ENCODE assay signal across 16 mouse cellular contexts in genomic region chr2:96316531-96316930, GRCm38 (mm10). TPM values are rescaled to one million over a fixed set of nuclear protein-coding genes. Genes with fewer than 3 reads are reported as not detected.
DNase-seq lines count a peak whose midpoint lies in the region; ATAC-seq and TF ChIP-seq lines count a peak whose summit lies in the region.
"Had no signal": no experiment of that assay in that cellular context is flagged by ENCODE, and none has a peak within 500 bp of the region (broad histone marks: within the 10 kb centered on the region; RNA-seq: fewer than 3 reads in every experiment).

No protein-coding gene starts in this region.

- no peak overlapping the region for H3K9ac ChIP-seq in embryonic facial prominence, embryonic 11.5 days (replicated peaks; ENCODE audit: low read length)
- H3K9ac ChIP-seq in kidney, postnatal 0 days (ENCODE audit: low read depth, low read length) = no peak overlapping the region
- H3K9ac ChIP-seq: limb, embryonic 12.5 days; liver, embryonic 15.5 days; neural tube, embryonic 12.5 days had no signal

- no peaks in the 10 kb centered on the region for H3K9me3 ChIP-seq in embryonic facial prominence, embryonic 11.5 days (replicated peaks; ENCODE audit: control insufficient read depth, low read length)
- no peaks in the 10 kb centered on the region for H3K9me3 ChIP-seq in embryonic facial prominence, embryonic 10.5 days
- no peaks in the 10 kb centered on the region for H3K9me3 ChIP-seq in kidney, postnatal 0 days (replicated peaks; ENCODE audit: low read length)
- H3K9me3 ChIP-seq: limb, embryonic 12.5 days; liver, embryonic 15.5 days; neural tube, embryonic 12.5 days had no signal

- peak; percentile 54 for TF ChIP-seq CTCF in kidney, postnatal 0 days (IDR thresholded peaks at IDR 0.05; ENCODE audit: low read depth)

- no peak overlapping the region for H3K27ac ChIP-seq in embryonic facial prominence, embryonic 11.5 days (replicated peaks; ENCODE audit: low read depth, low read length)
- H3K27ac ChIP-seq in embryonic facial prominence, embryonic 10.5 days (replicated peaks) = no peak overlapping the region
- no peak overlapping the region for H3K27ac ChIP-seq in kidney, postnatal 0 days
- H3K27ac ChIP-seq: limb, embryonic 12.5 days; liver, embryonic 15.5 days; neural tube, embryonic 12.5 days had no signal

- ATAC-seq in embryonic facial prominence, embryonic 11.5 days (replicated peaks; ENCODE audit: insufficient number of reproducible peaks, low FRiP score, low TSS enrichment, low read depth) = no peak
- ATAC-seq in kidney, postnatal 0 days (replicated peaks; ENCODE audit: low FRiP score, low read depth) = no peak
- ATAC-seq: inflammation-experienced regulatory T-cells, adult 6 months had no signal

- no peaks in the 10 kb centered on the region for H3K27me3 ChIP-seq in embryonic facial prominence, embryonic 11.5 days (ENCODE audit: control insufficient read depth, insufficient read depth, low read length)
- peaks cover 7% of the 10 kb centered on the region for H3K27me3 ChIP-seq in embryonic facial prominence, embryonic 10.5 days (replicated peaks; ENCODE audit: low read depth, poor library complexity, severe bottlenecking)
- H3K27me3 ChIP-seq in kidney, postnatal 0 days (ENCODE audit: insufficient read depth, low read length) = 0 out of 2 replicates have a peak, but pooled peaks cover 2% of the 10 kb centered on the region
- H3K27me3 ChIP-seq: liver, embryonic 15.5 days; neural tube, embryonic 12.5 days had no signal

- H3K36me3 ChIP-seq in embryonic facial prominence, embryonic 11.5 days (replicated peaks; ENCODE audit: control insufficient read depth, insufficient read depth, low read depth, low read length) = no peaks in the 10 kb centered on the region
- no peaks in the 10 kb centered on the region for H3K36me3 ChIP-seq in embryonic facial prominence, embryonic 10.5 days (replicated peaks)
- no peaks in the 10 kb centered on the region for H3K36me3 ChIP-seq in kidney, postnatal 0 days (ENCODE audit: insufficient read depth, low read length)
- H3K36me3 ChIP-seq: limb, embryonic 12.5 days; liver, embryonic 15.5 days; neural tube, embryonic 12.5 days had no signal

- H3K4me1 ChIP-seq in embryonic facial prominence, embryonic 11.5 days (ENCODE audit: control insufficient read depth, insufficient read depth, low read length) = no peaks in the 10 kb centered on the region
- H3K4me1 ChIP-seq in embryonic facial prominence, embryonic 10.5 days = peaks cover 15% of the 10 kb centered on the region
- no peaks in the 10 kb centered on the region for H3K4me1 ChIP-seq in kidney, postnatal 0 days (replicated peaks; ENCODE audit: insufficient read depth, low read length)
- H3K4me1 ChIP-seq: limb, embryonic 12.5 days; liver, embryonic 15.5 days had no signal

- no peak overlapping the region for H3K4me2 ChIP-seq in embryonic facial prominence, embryonic 11.5 days (ENCODE audit: low read depth, low read length)
- no peak overlapping the region for H3K4me2 ChIP-seq in kidney, postnatal 0 days (ENCODE audit: low read length)
- H3K4me2 ChIP-seq: limb, embryonic 12.5 days; liver, embryonic 15.5 days had no signal

- peak; percentile 16 for DNase-seq in embryonic facial prominence, embryonic 11.5 days (ENCODE audit: low spot score)
- DNase-seq in embryonic facial prominence, embryonic 10.5 days (ENCODE audit: low spot score) = no peak
- DNase-seq in kidney, postnatal 0 days (ENCODE audit: low spot score) = no peak
- no peak for DNase-seq in kidney, postnatal 4 days
- DNase-seq in 3T3-L1 (ENCODE audit: low read depth, low spot score) = peak; percentile 38
- DNase-seq in adipocyte (ENCODE audit: low spot score) = peak; percentile 28
- no peak for DNase-seq in ovary, adult 18-20 months (ENCODE audit: low spot score)
- no peak for DNase-seq in urinary bladder, postnatal 10 days (ENCODE audit: low spot score)
- DNase-seq: heart, adult 18-20 months; heart, postnatal 14 days; kidney, postnatal 14 days; thymus, adult 2 months had no signal

- no peak overlapping the region for H3K4me3 ChIP-seq in embryonic facial prominence, embryonic 11.5 days (ENCODE audit: low read depth, low read length)
- no peak overlapping the region for H3K4me3 ChIP-seq in embryonic facial prominence, embryonic 10.5 days
- H3K4me3 ChIP-seq in kidney, postnatal 0 days (replicated peaks; ENCODE audit: low read depth, low read length) = no peak overlapping the region
- H3K4me3 ChIP-seq: limb, embryonic 12.5 days; liver, embryonic 15.5 days; neural tube, embryonic 12.5 days had no signal

- WGBS in embryonic facial prominence, embryonic 11.5 days = 40% methylated on average over 1 of the region's 1 CpGs
- 33% methylated on average over 1 of the region's 1 CpGs for WGBS in embryonic facial prominence, embryonic 10.5 days
- WGBS in kidney, postnatal 0 days = 36% methylated on average over 1 of the region's 1 CpGs

RNA-seq across cellular contexts. Expression of gene Lrrc4c, which starts 1.4 kb away (rescaled TPM):
- polyA plus RNA-seq in embryonic facial prominence, embryonic 11.5 days (2014; fragmentation: Nextera tagmentation; extraction: Ambion mirVana) = 1.4 and 2.2 TPM in 2 replicates
- 0.69 and 0.88 TPM in 2 replicates for polyA plus RNA-seq in embryonic facial prominence, embryonic 10.5 days (2016; fragmentation: Nextera tagmentation; extraction: Ambion mirVana)
- 1.0 and 1.2 TPM in 2 replicates for polyA plus RNA-seq in kidney, postnatal 0 days (2015; fragmentation: Nextera tagmentation; extraction: Ambion mirVana)

Comparison
In these comparisons a context has a peak if more than half of its experiments do, and no peak if none do; other contexts are left out.
1. DNase-seq: peak in embryonic facial prominence, embryonic 11.5 days (single experiment), 3T3-L1 (single experiment) and adipocyte (single experiment); none in embryonic facial prominence, embryonic 10.5 days (single experiment), kidney, postnatal 0 days (single experiment), kidney, postnatal 4 days (0 of 2), ovary, adult 18-20 months (single experiment) and urinary bladder, postnatal 10 days (single experiment).